Mouse (Mus musculus): Measurements from ENCODE around the gene Gm4869. TPM values are rescaled to one million over a fixed set of nuclear protein-coding genes. Genes with fewer than 3 reads are reported as not detected.
"Not testable (repeated sequence)": the region's sequence is repeated elsewhere in the genome, so short reads cannot be mapped to it uniquely, and the experiment has no call there.

The Gm4869 gene
- polyA plus RNA-seq, 1 experiment from 2014 or later = not detected

DNA sequence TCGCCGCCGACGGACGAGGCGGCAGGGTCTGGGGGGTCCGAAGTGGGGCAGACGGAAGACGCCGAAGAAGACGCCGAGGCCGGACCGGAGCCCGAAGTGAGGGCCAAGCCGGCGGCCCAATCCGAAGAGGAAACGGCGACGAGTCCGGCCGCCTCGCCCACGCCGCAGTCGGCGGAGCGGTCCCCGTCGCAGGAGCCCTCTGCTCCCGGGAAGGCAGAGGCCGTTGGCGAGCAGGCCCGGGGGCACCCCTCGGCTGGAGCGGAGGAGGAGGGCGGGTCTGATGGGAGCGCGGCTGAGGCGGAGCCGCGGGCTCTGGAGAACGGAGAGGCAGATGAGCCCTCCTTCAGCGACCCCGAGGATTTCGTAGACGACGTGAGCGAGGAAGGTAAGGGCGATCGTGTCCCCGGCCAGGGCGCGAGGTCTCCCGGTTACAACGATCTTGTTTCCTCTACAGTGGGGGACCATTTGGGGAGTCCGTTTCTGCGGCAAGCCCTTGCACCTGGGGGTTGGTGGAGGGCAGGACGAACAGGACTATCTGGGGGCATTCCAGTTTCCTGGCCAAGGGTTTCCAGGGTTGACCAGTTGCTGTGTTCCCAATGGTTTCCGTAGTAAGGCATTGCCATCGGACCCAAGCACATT, 25.9 kb upstream of the Gm4869 start:
- Histone ChIP-seq H3K4me3 (peak overlapping the region; percentile 79), H3K4me2 (peak overlapping the region; percentile 85), H3K27ac (ENCODE audit: poor library complexity, severe bottlenecking) (peak overlapping the region; percentile 53; the same call in 1 of the 2 replicates), H3K27me3 (replicated peaks) (no peaks in the 10 kb centered on the region), H3K9me3 (replicated peaks) (no peaks in the 10 kb centered on the region), H3K4me1 (replicated peaks) (peaks cover 18% of the 10 kb centered on the region), H3K9ac (peak overlapping the region; percentile 85), H3K36me3 (peaks cover 8% of the 10 kb centered on the region)
- under 1% methylated on average over 62 of the region's 62 CpGs for WGBS
- peak; percentile 65 for ATAC-seq (ENCODE audit: insufficient number of reproducible peaks, low FRiP score)

- peak overlapping the region; percentile 85 for H3K9ac ChIP-seq
- peak overlapping the region; percentile 79 for H3K4me3 ChIP-seq
- no peaks in the 10 kb centered on the region for H3K27me3 ChIP-seq (replicated peaks)
- peak overlapping the region; percentile 85 for H3K4me2 ChIP-seq
- 43% methylated on average over 4 of the region's 4 CpGs for WGBS
- no peak for ATAC-seq (ENCODE audit: insufficient number of reproducible peaks, low FRiP score)
- no peaks in the 10 kb centered on the region for H3K9me3 ChIP-seq (replicated peaks)
- H3K4me1 ChIP-seq (replicated peaks) = peaks cover 18% of the 10 kb centered on the region
- peaks cover 14% of the 10 kb centered on the region for H3K36me3 ChIP-seq
- no peak overlapping the region for H3K27ac ChIP-seq (ENCODE audit: poor library complexity, severe bottlenecking)
Measured at GRCm38 (mm10) chr5:140420616-140421015, 24.8 kb upstream of the Gm4869 start.

- Histone ChIP-seq H3K9ac (no peak overlapping the region), H3K9me3 (replicated peaks) (no peaks in the 10 kb centered on the region), H3K4me2 (no peak overlapping the region), H3K27ac (ENCODE audit: poor library complexity, severe bottlenecking) (no peak overlapping the region), H3K27me3 (replicated peaks) (no peaks in the 10 kb centered on the region), H3K36me3 (peaks cover 58% of the 10 kb centered on the region), H3K4me1 (replicated peaks) (peaks cover 16% of the 10 kb centered on the region), H3K4me3 (no peak overlapping the region)
- WGBS = 96% methylated on average over 17 of the region's 17 CpGs
- no peak for ATAC-seq (ENCODE audit: insufficient number of reproducible peaks, low FRiP score)
Measured at GRCm38 (mm10) chr5:140425016-140425783, 20.2 kb upstream of the Gm4869 start.

- H3K4me3 ChIP-seq; H3K9me3 ChIP-seq (replicated peaks); H3K27ac ChIP-seq (ENCODE audit: poor library complexity, severe bottlenecking); H3K27me3 ChIP-seq (replicated peaks); H3K4me2 ChIP-seq; ATAC-seq (ENCODE audit: insufficient number of reproducible peaks, low FRiP score); H3K9ac ChIP-seq; H3K4me1 ChIP-seq (replicated peaks): not testable (repeated sequence)
- 100% methylated on average over 3 of the region's 6 CpGs for WGBS
- H3K36me3 ChIP-seq = peaks cover 90% of the 10 kb centered on the region
Measured at GRCm38 (mm10) chr5:140439117-140439516, 6.3 kb upstream of the Gm4869 start.

- H3K9ac ChIP-seq = no peak overlapping the region
Measured at GRCm38 (mm10) chr5:140441406-140441805, 4.0 kb upstream of the Gm4869 start.

GRCm38 (mm10) chr5:140444012-140444411, 1.4 kb upstream of the Gm4869 start:
- Histone ChIP-seq H3K4me1 (replicated peaks) (peaks cover 28% of the 10 kb centered on the region), H3K4me2 (no peak overlapping the region), H3K27me3 (replicated peaks) (no peaks in the 10 kb centered on the region), H3K27ac (ENCODE audit: poor library complexity, severe bottlenecking) (no peak overlapping the region; the same call in 1 of the 2 replicates), H3K9ac (no peak overlapping the region), H3K36me3 (peaks cover 65% of the 10 kb centered on the region), H3K4me3 (no peak overlapping the region), H3K9me3 (replicated peaks) (no peaks in the 10 kb centered on the region)
- 69% methylated on average over 4 of the region's 4 CpGs for WGBS
- ATAC-seq (ENCODE audit: insufficient number of reproducible peaks, low FRiP score) = peak; percentile 43; the same call in 1 of the 2 replicates

More at GRCm38 (mm10) chr5:140441406-140441805, 4.0 kb upstream of the Gm4869 start:
- Histone ChIP-seq H3K27ac (ENCODE audit: poor library complexity, severe bottlenecking) (no peak overlapping the region), H3K27me3 (replicated peaks) (no peaks in the 10 kb centered on the region), H3K4me2 (no peak overlapping the region), H3K9me3 (replicated peaks) (no peaks in the 10 kb centered on the region), H3K36me3 (peaks cover 87% of the 10 kb centered on the region), H3K4me3 (no peak overlapping the region), H3K4me1 (replicated peaks) (peaks cover 27% of the 10 kb centered on the region)
- ATAC-seq (ENCODE audit: insufficient number of reproducible peaks, low FRiP score) = no peak
- 81% methylated on average over 3 of the region's 3 CpGs for WGBS

DNA sequence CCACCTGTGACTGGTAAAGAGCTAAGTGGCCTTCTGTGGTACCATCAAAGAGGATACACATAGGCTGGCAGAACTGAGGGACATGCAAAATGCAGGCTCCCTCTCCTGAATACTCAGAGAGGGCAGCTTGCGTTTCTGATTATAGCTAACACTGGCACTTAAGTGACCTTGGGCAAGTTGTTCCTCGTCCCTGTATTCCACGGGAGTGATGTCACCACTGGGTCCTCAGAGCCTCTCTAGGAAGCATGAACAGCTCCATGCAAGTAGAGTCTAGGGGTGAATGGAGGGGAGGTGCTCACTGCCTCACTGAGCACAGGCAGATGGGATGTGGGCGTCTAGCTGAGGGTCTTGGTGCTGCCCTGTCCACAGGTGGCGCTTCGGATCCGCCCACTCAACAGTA, 609 bp downstream of the Gm4869 start:
- no peak for ATAC-seq (ENCODE audit: insufficient number of reproducible peaks, low FRiP score)
- H3K9ac ChIP-seq = no peak overlapping the region
- peaks cover 48% of the 10 kb centered on the region for H3K36me3 ChIP-seq
- H3K4me2 ChIP-seq = no peak overlapping the region
- H3K27me3 ChIP-seq (replicated peaks) = no peaks in the 10 kb centered on the region
- H3K9me3 ChIP-seq (replicated peaks) = no peaks in the 10 kb centered on the region
- no peak overlapping the region for H3K4me3 ChIP-seq
- H3K27ac ChIP-seq (ENCODE audit: poor library complexity, severe bottlenecking) = peak overlapping the region; percentile 44
- 63% methylated on average over 7 of the region's 7 CpGs for WGBS
- peaks cover 28% of the 10 kb centered on the region for H3K4me1 ChIP-seq (replicated peaks)

GRCm38 (mm10) chr5:140454488-140454887, 9.0 kb downstream of the Gm4869 start:
- peak; percentile 66 for ATAC-seq (ENCODE audit: insufficient number of reproducible peaks, low FRiP score)
- H3K27me3 ChIP-seq (replicated peaks) = no peaks in the 10 kb centered on the region
- H3K4me2 ChIP-seq = no peak overlapping the region
- no peaks in the 10 kb centered on the region for H3K36me3 ChIP-seq
- H3K9me3 ChIP-seq (replicated peaks) = no peaks in the 10 kb centered on the region
- peaks cover 5% of the 10 kb centered on the region for H3K4me1 ChIP-seq (replicated peaks)
- H3K4me3 ChIP-seq = no peak overlapping the region
- H3K9ac ChIP-seq = no peak overlapping the region
- H3K27ac ChIP-seq (ENCODE audit: poor library complexity, severe bottlenecking) = peak overlapping the region; percentile 69

GRCm38 (mm10) chr5:140455466-140455865, 10.0 kb downstream of the Gm4869 start:
- Histone ChIP-seq H3K36me3 (no peaks in the 10 kb centered on the region), H3K4me1 (replicated peaks) (peaks cover 5% of the 10 kb centered on the region), H3K9ac (no peak overlapping the region), H3K4me2 (no peak overlapping the region), H3K9me3 (replicated peaks) (no peaks in the 10 kb centered on the region), H3K27ac (ENCODE audit: poor library complexity, severe bottlenecking) (no peak overlapping the region), H3K4me3 (no peak overlapping the region), H3K27me3 (replicated peaks) (no peaks in the 10 kb centered on the region)
- WGBS = 50% methylated on average over 2 of the region's 2 CpGs
- ATAC-seq (ENCODE audit: insufficient number of reproducible peaks, low FRiP score) = no peak

GRCm38 (mm10) chr5:140461476-140461875, 16.0 kb downstream of the Gm4869 start:
- WGBS = 80% methylated on average over 3 of the region's 3 CpGs
- Histone ChIP-seq H3K9me3 (replicated peaks) (peaks cover 19% of the 10 kb centered on the region), H3K9ac (no peak overlapping the region), H3K4me3 (no peak overlapping the region), H3K27ac (ENCODE audit: poor library complexity, severe bottlenecking) (no peak overlapping the region), H3K36me3 (no peaks in the 10 kb centered on the region), H3K4me2 (no peak overlapping the region), H3K27me3 (replicated peaks) (no peaks in the 10 kb centered on the region), H3K4me1 (replicated peaks) (no peaks in the 10 kb centered on the region)
- ATAC-seq (ENCODE audit: insufficient number of reproducible peaks, low FRiP score) = no peak

- not testable (repeated sequence) for ATAC-seq (ENCODE audit: insufficient number of reproducible peaks, low FRiP score); H3K9ac ChIP-seq; H3K27me3 ChIP-seq (replicated peaks); H3K4me2 ChIP-seq; H3K36me3 ChIP-seq; H3K4me1 ChIP-seq (replicated peaks); H3K4me3 ChIP-seq; H3K27ac ChIP-seq (ENCODE audit: poor library complexity, severe bottlenecking)
- peaks cover 19% of the 10 kb centered on the region for H3K9me3 ChIP-seq (replicated peaks)
- 78% methylated on average over 2 of the region's 2 CpGs for whole genome bisulfite sequencing
Measured at GRCm38 (mm10) chr5:140463151-140463550, 17.7 kb downstream of the Gm4869 start.

Data from heart, embryonic 12.5 days (tissue).